ENCODE assay signal across 8 mouse cellular contexts in genomic region chr14:25738591-25739001, GRCm38 (mm10). TPM values are rescaled to one million over a fixed set of nuclear protein-coding genes. Genes with fewer than 3 reads are reported as not detected.
DNase-seq lines count a peak whose midpoint lies in the region; ATAC-seq and TF ChIP-seq lines count a peak whose summit lies in the region.

No protein-coding gene starts in this region.

- no peak overlapping the region for H3K4me2 ChIP-seq in hindbrain, postnatal 0 days (ENCODE audit: low read depth, low read length)

- no peak for ATAC-seq in hindbrain, postnatal 0 days
- ATAC-seq in CD4-positive, CD25-positive, alpha-beta regulatory T cell, adult 4 months: no peak

- no peak overlapping the region; the same call in 1 of the 2 replicates for H3K27ac ChIP-seq in hindbrain, postnatal 0 days
- no peak overlapping the region for H3K27ac ChIP-seq in thymus, adult 2 months (ENCODE audit: control insufficient read depth, insufficient read depth, low read length)

- H3K9me3 ChIP-seq in hindbrain, postnatal 0 days (ENCODE audit: low read length): no peaks in the 10 kb centered on the region

- no peak overlapping the region for H3K4me3 ChIP-seq in hindbrain, postnatal 0 days (ENCODE audit: low read length)
- H3K4me3 ChIP-seq in thymus, adult 2 months (ENCODE audit: control insufficient read depth, insufficient read depth, low read length): no peak overlapping the region

- no peak overlapping the region for H3K9ac ChIP-seq in hindbrain, postnatal 0 days (replicated peaks; ENCODE audit: low read length)

- no peaks in the 10 kb centered on the region for H3K27me3 ChIP-seq in hindbrain, postnatal 0 days (ENCODE audit: insufficient read depth, low read length)
- no peaks in the 10 kb centered on the region for H3K27me3 ChIP-seq in thymus, adult 2 months (ENCODE audit: control insufficient read depth, insufficient read depth, low read length)

- WGBS in hindbrain, postnatal 0 days: 40% methylated on average over 14 of the region's 14 CpGs
- WGBS in thymus, adult 2 months: 88% methylated on average over 14 of the region's 14 CpGs

- TF ChIP-seq CTCF in hindbrain, postnatal 0 days (IDR thresholded peaks at IDR 0.05; ENCODE audit: low read depth): no peak
- TF ChIP-seq CTCF in thymus, adult 2 months (IDR thresholded peaks at IDR 0.05; ENCODE audit: borderline replicate concordance, control insufficient read depth, extremely low read depth, insufficient read depth, low read length, poor library complexity): no peak

- peaks cover 24% of the 10 kb centered on the region for H3K4me1 ChIP-seq in hindbrain, postnatal 0 days (ENCODE audit: insufficient read depth, low read length)
- peaks cover 4% of the 10 kb centered on the region; the same call in 1 of the 2 replicates for H3K4me1 ChIP-seq in thymus, adult 2 months (replicated peaks; ENCODE audit: control insufficient read depth, insufficient read depth, low read length)

- TF ChIP-seq POLR2A in thymus, adult 2 months (IDR thresholded peaks at IDR 0.05; ENCODE audit: control insufficient read depth, extremely low read depth, insufficient read depth, low read length, poor library complexity): no peak

- peak; percentile 52 for DNase-seq in adrenal gland, postnatal 14 days
- DNase-seq in adrenal gland, postnatal 25 days: no peak
- DNase-seq in urinary bladder, postnatal 14 days (ENCODE audit: low spot score): peak; percentile 71
- DNase-seq in urinary bladder, postnatal 25 days (ENCODE audit: low spot score): no peak
- peak; percentile 54 for DNase-seq in hindbrain, postnatal 0 days (ENCODE audit: low spot score)
- DNase-seq in lung, postnatal 36 days: peak; percentile 63
- no peak for DNase-seq in thymus, adult 2 months

- H3K36me3 ChIP-seq in hindbrain, postnatal 0 days (ENCODE audit: insufficient read depth, low read length): no peaks in the 10 kb centered on the region
- no peaks in the 10 kb centered on the region for H3K36me3 ChIP-seq in thymus, adult 2 months (ENCODE audit: control insufficient read depth, insufficient read depth, low read length)

RNA-seq across cellular contexts. Expression of gene Zcchc24, which starts 30.2 kb away (rescaled TPM):
- total RNA-seq in adrenal gland, postnatal 14 days (2021): 32.3 and 32.5 TPM in 2 replicates
- total RNA-seq in adrenal gland, postnatal 25 days (2021): 16.2 and 18.4 TPM in 2 replicates
- 34.4 and 39.3 TPM in 2 replicates for total RNA-seq in hindbrain, postnatal 0 days (2014; rRNA removed)
- 19.7 and 20.4 TPM in 2 replicates for polyA plus RNA-seq in hindbrain, postnatal 0 days (2015; fragmentation: Nextera tagmentation; extraction: Ambion mirVana)
- 26.2 and 28.9 TPM in 2 replicates for polyA plus RNA-seq in thymus, adult 2 months (2012; rRNA removed)
- polyA plus RNA-seq in CD4-positive, CD25-positive, alpha-beta regulatory T cell, adult 4 months (2017; shearing (Covaris generic)): 1 to 10 TPM in 1 of 2 experiments, under 1 TPM in 1; 0.84 to 1.3 TPM

RNA-seq across cellular contexts. Expression of gene Ppif, which starts 44.6 kb away (rescaled TPM):
- 52.4 and 53.9 TPM in 2 replicates for total RNA-seq in adrenal gland, postnatal 14 days (2021)
- total RNA-seq in adrenal gland, postnatal 25 days (2021): 29.4 and 35.9 TPM in 2 replicates
- total RNA-seq in hindbrain, postnatal 0 days (2014; rRNA removed): 55.3 and 55.4 TPM in 2 replicates
- 46.1 and 46.7 TPM in 2 replicates for polyA plus RNA-seq in hindbrain, postnatal 0 days (2015; fragmentation: Nextera tagmentation; extraction: Ambion mirVana)
- 105 and 108 TPM in 2 replicates for polyA plus RNA-seq in thymus, adult 2 months (2012; rRNA removed)
- 10 to 100 TPM; 22.0 to 27.0 TPM for polyA plus RNA-seq in CD4-positive, CD25-positive, alpha-beta regulatory T cell, adult 4 months (2017; shearing (Covaris generic))

Comparison
In these comparisons a context has a peak if more than half of its experiments do, and no peak if none do; other contexts are left out.
1. DNase-seq: peak in adrenal gland, postnatal 14 days (single experiment), urinary bladder, postnatal 14 days (single experiment), hindbrain, postnatal 0 days (single experiment) and lung, postnatal 36 days (single experiment); none in adrenal gland, postnatal 25 days (single experiment), urinary bladder, postnatal 25 days (single experiment) and thymus, adult 2 months (single experiment).